Mouse (Mus musculus) CH12.LX (cell line): ENCODE data around the gene Gm49486. TPM values are rescaled to one million over a fixed set of nuclear protein-coding genes. Genes with fewer than 3 reads are reported as not detected.

Source experiments
- DNase-seq: peaks from one replicate; pipeline ENCODE4 v3.0.0-alpha.2; 2013; ENCODE audit errors: extremely low read depth
- H3K27ac ChIP-seq: 2 replicates; pipeline ENCODE4 v1.5.1; 2012; ENCODE audit warnings: low read depth, mild to moderate bottlenecking, control low read depth, moderate library complexity; ENCODE audit not compliant: insufficient read depth
- H3K27me3 ChIP-seq: replicated peaks from 2 replicates; pipeline ENCODE3; 2012; ENCODE audit warnings: inconsistent platforms
- H3K36me3 ChIP-seq, 2 experiments: replicated peaks in 1 of 2; 2 replicates each; pipeline versions ENCODE3 to v1.6.1; 2012; ENCODE audit warnings: inconsistent platforms in 1 of 2, low read length in 1 of 2, mild to moderate bottlenecking in 1 of 2, mixed read lengths in 1 of 2, moderate library complexity in 1 of 2; ENCODE audit not compliant: control insufficient read depth in 1 of 2, insufficient read depth in 1 of 2
- H3K4me1 ChIP-seq, 2 experiments: 2 replicates each; pipeline ENCODE4 v1.6.1; 2012; ENCODE audit warnings: inconsistent platforms in 1 of 2, moderate library complexity in 1 of 2; ENCODE audit not compliant: insufficient read depth in 2 of 2, control insufficient read depth in 1 of 2
- H3K4me2 ChIP-seq: 2 replicates; pipeline ENCODE4 v1.6.1; 2012; ENCODE audit warnings: low read depth, mild to moderate bottlenecking, control low read depth; ENCODE audit not compliant: poor library complexity, insufficient read depth, severe bottlenecking
- H3K4me3 ChIP-seq, 3 experiments: fragments of 150-350 bp in 1 of 3; sonication (generic) in 1 of 3; replicated peaks in 1 of 3; 2 replicates each; pipeline versions ENCODE3 to v1.5.1; 2011 to 2012; ENCODE audit warnings: low read depth in 2 of 3, low read length in 2 of 3, mild to moderate bottlenecking in 2 of 3, moderate library complexity in 2 of 3, control low read depth in 1 of 3, improper control_type of control experiment in 1 of 3, inconsistent platforms in 1 of 3, mixed read lengths in 1 of 3; ENCODE audit not compliant: poor library complexity in 1 of 3
- H3K79me2 ChIP-seq: replicated peaks from 2 replicates; pipeline ENCODE4 v1.6.1; 2012; ENCODE audit warnings: mild to moderate bottlenecking, moderate library complexity; ENCODE audit not compliant: control insufficient read depth, poor library complexity, insufficient read depth, severe bottlenecking; ENCODE audit errors: extremely low read depth
- H3K9ac ChIP-seq: 2 replicates; pipeline ENCODE4 v1.6.1; 2012; ENCODE audit warnings: low read depth, mild to moderate bottlenecking, control low read depth, moderate library complexity; ENCODE audit not compliant: insufficient read depth
- H3K9me3 ChIP-seq: replicated peaks from 2 replicates; pipeline ENCODE3; 2012; ENCODE audit warnings: low read length, inconsistent platforms, mixed read lengths
- CHD1 ChIP-seq: IDR thresholded peaks from 2 replicates; pipeline ENCODE4 v1.6.1; 2012; ENCODE audit warnings: low read depth, low read length, improper control_type of control experiment, inconsistent platforms
- CHD2 ChIP-seq: IDR thresholded peaks from 2 replicates; pipeline ENCODE4 v1.6.1; 2011; ENCODE audit warnings: low read length, improper control_type of control experiment
- CTCF ChIP-seq, 2 experiments: IDR thresholded peaks in 1 of 2; conservative IDR thresholded peaks in 1 of 2; 2 replicates each; pipeline ENCODE4 v1.5.1; 2011 to 2012; ENCODE audit warnings: low read depth in 2 of 2, low read length in 2 of 2, improper control_type of control experiment in 1 of 2, inconsistent platforms in 1 of 2, mild to moderate bottlenecking in 1 of 2, moderate library complexity in 1 of 2
- EP300 ChIP-seq: IDR thresholded peaks from 2 replicates; pipeline ENCODE4 v1.6.1; 2011; ENCODE audit warnings: low read length, improper control_type of control experiment
- HCFC1 ChIP-seq: IDR thresholded peaks from 2 replicates; pipeline ENCODE4 v1.6.1; 2012; ENCODE audit warnings: low read depth, mild to moderate bottlenecking, inconsistent platforms, low read length, improper control_type of control experiment
- JUN ChIP-seq: IDR thresholded peaks from 2 replicates; pipeline ENCODE4 v1.6.1; 2011; ENCODE audit warnings: low read depth, mild to moderate bottlenecking, low read length, improper control_type of control experiment, moderate library complexity; ENCODE audit not compliant: insufficient read depth
- KAT2A ChIP-seq: IDR thresholded peaks from 2 replicates; pipeline ENCODE4 v1.6.1; 2012; ENCODE audit warnings: low read length, improper control_type of control experiment, inconsistent platforms; ENCODE audit not compliant: insufficient replicate concordance
- MEF2A ChIP-seq: IDR thresholded peaks from 2 replicates; pipeline ENCODE4 v1.6.1; 2014; ENCODE audit warnings: low read depth, mild to moderate bottlenecking, inconsistent platforms, low read length, improper control_type of control experiment, borderline replicate concordance
- NRF1 ChIP-seq: IDR thresholded peaks from 2 replicates; pipeline ENCODE4 v1.6.1; 2014; ENCODE audit warnings: low read depth, mild to moderate bottlenecking, inconsistent platforms, low read length, improper control_type of control experiment, moderate library complexity
- PAX5 ChIP-seq: IDR thresholded peaks from 2 replicates; pipeline ENCODE4 v1.6.1; 2012; ENCODE audit warnings: low read length, inconsistent platforms, mixed read lengths
- RAD21 ChIP-seq: IDR thresholded peaks from 2 replicates; pipeline ENCODE4 v1.6.1; 2011; ENCODE audit warnings: low read depth, mild to moderate bottlenecking, low read length, improper control_type of control experiment, moderate library complexity
- RCOR1 ChIP-seq: conservative IDR thresholded peaks from 2 replicates; pipeline ENCODE4 v1.6.1; 2012; ENCODE audit warnings: low read depth, mild to moderate bottlenecking, inconsistent platforms, low read length, improper control_type of control experiment
- SMC3 ChIP-seq: IDR thresholded peaks from 2 replicates; pipeline ENCODE4 v1.6.1; 2011; ENCODE audit warnings: low read depth, low read length, improper control_type of control experiment
- TBP ChIP-seq: conservative IDR thresholded peaks from 2 replicates; pipeline ENCODE4 v1.6.1; 2011; ENCODE audit warnings: low read depth, low read length, improper control_type of control experiment
- TCF12 ChIP-seq: IDR thresholded peaks from 2 replicates; pipeline ENCODE4 v1.6.1; 2014; ENCODE audit warnings: low read depth, mild to moderate bottlenecking, inconsistent platforms, low read length, improper control_type of control experiment
- USF1 ChIP-seq: IDR thresholded peaks from 2 replicates; pipeline ENCODE4 v1.6.1; 2014; ENCODE audit warnings: low read depth, mild to moderate bottlenecking, inconsistent platforms, low read length, improper control_type of control experiment
- dilution Hi-C: fragments of 300-500 bp; cut with MboI; formaldehyde crosslinking; loops from 2 replicates; pipeline ENCODE4 v1.14.3; 2020; ENCODE audit warnings: low sequenced_read_pairs; ENCODE audit not compliant: extremely low pct_unique_long_range_greater_than_20kb, extremely low pct_ligation_motif_present
- in situ Hi-C: fragments of 300-500 bp; cut with MboI; formaldehyde crosslinking; loops from 3 replicates; pipeline ENCODE4 v1.14.3; 2019; ENCODE audit warnings: low sequenced_read_pairs, low pct_ligation_motif_present, low pct_unique_long_range_greater_than_20kb, mixed read lengths
- polyA plus RNA-seq: library from polyadenylated mRNA; unstranded; fragments of >175 nt; gene quantifications from 2 replicates; pipeline ENCODE4 v1.2.1, GENCODE M21; 2012; ENCODE audit warnings: low read depth; ENCODE audit not compliant: insufficient read length
- total RNA-seq, 2 experiments: library from RNA; depleted of rRNA; stranded (reverse); fragments of 300-350 nt in 1 of 2; fragments of >200 nt in 1 of 2; gene quantifications; 2 replicates each; pipeline ENCODE4 v1.2.3; 2012 to 2014

Gene Gm49486
- total and polyA plus RNA-seq, 3 experiments, result 0.21 to 0.77 (median 0.59) TPM

DNA sequence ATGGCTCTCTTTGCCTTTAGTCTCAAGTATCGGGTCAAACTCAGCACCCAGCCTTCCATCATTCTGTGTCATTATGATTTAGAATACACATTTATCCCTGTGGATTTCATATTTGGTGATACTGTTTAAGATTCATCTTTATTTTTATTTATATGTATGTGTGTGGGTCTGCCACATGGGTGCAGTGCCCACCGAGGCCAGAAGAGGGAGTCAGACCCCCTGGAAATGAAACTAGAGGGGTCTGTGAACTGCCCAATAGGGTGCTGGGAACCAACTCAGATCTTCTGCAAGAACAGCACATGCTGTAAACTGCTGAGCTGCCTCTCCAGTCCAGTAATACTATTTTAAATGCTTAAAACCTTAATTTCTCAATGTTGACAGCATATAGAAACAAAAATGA is 37.8 kb upstream of the Gm49486 start:
- DNase-seq, result no peak
- TF ChIP-seq CTCF (conservative IDR thresholded peaks at IDR 0.05 in 1 of 2, IDR thresholded peaks at IDR 0.05 in 1 of 2; ENCODE audit: low read depth in 2 of 2, low read length in 2 of 2), result peak in 1 of 2 experiments; percentile 10; a peak in 1 of 4 replicates
- TF ChIP-seq KAT2A, result no peak
- TF ChIP-seq HCFC1, result no peak
- dilution Hi-C loops, result no loop called here

DNA sequence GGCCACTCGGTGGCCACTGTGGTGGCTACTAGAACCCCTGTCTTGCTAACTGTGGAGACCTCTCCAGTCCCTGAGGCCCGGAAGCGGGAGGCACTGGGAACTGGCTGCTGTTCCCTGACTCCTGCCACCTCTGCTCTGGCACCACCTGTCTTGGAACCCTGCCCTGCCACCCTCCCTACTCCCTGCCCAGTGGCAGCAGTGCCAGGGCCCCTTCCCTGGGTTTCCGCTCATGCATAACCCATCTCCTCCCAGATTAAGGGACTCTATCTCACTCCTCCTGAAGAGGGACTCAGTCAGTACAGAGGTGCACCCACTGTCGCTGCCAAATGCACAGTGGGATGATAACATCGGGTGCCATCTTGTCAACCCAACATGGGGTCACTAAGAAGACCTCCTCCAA is 36.7 kb upstream of the Gm49486 start:
- Histone ChIP-seq H3K36me3 (no peaks in the 10 kb centered on the region), H3K79me2 (no peaks in the 10 kb centered on the region), H3K9ac (no peak overlapping the region), H3K9me3 (peaks cover 4% of the 10 kb centered on the region), H3K4me3 (no peak overlapping the region), H3K4me2 (no peak overlapping the region), H3K27ac (no peak overlapping the region), H3K27me3 (peaks cover 26% of the 10 kb centered on the region), H3K4me1 (no peaks in the 10 kb centered on the region)
- dilution Hi-C loops, result no loop called here
- no peak for TF ChIP-seq CHD2
- TF ChIP-seq TCF12, result no peak
- no peak for TF ChIP-seq RAD21
- no peak for TF ChIP-seq MEF2A
- TF ChIP-seq RCOR1, result no peak
- no peak for TF ChIP-seq USF1
- no peak for TF ChIP-seq CHD1
- TF ChIP-seq NRF1, result no peak
- TF ChIP-seq PAX5, result no peak
- TF ChIP-seq JUN, result no peak
- no peak for TF ChIP-seq EP300
- no peak for TF ChIP-seq TBP
- no peak for TF ChIP-seq SMC3
- in situ Hi-C loops, result no loop called here
- DNase-seq, result no peak

More for the DNA sequence above, 37.8 kb upstream of the Gm49486 start:
- peaks cover 24% of the 10 kb centered on the region for H3K27me3 ChIP-seq
- H3K4me3 ChIP-seq, result no peak overlapping the region
- H3K9ac ChIP-seq, result no peak overlapping the region
- H3K4me1 ChIP-seq, result no peaks in the 10 kb centered on the region
- in situ Hi-C loops, result no loop called here
- H3K36me3 ChIP-seq, result no peaks in the 10 kb centered on the region
- H3K9me3 ChIP-seq, result peaks cover 4% of the 10 kb centered on the region
- no peak overlapping the region for H3K4me2 ChIP-seq
- no peaks in the 10 kb centered on the region for H3K79me2 ChIP-seq
- H3K27ac ChIP-seq, result no peak overlapping the region
